Mouse (Mus musculus): Measurements from ENCODE around the gene A4galt. TPM values are rescaled to one million over a fixed set of nuclear protein-coding genes. Genes with fewer than 3 reads are reported as not detected.
"Not testable (repeated sequence)": the region's sequence is repeated elsewhere in the genome, so short reads cannot be mapped to it uniquely, and the experiment has no call there.

The A4galt gene
- total RNA-seq, 2 experiments from 2014 or later, result 3.0 TPM

DNA sequence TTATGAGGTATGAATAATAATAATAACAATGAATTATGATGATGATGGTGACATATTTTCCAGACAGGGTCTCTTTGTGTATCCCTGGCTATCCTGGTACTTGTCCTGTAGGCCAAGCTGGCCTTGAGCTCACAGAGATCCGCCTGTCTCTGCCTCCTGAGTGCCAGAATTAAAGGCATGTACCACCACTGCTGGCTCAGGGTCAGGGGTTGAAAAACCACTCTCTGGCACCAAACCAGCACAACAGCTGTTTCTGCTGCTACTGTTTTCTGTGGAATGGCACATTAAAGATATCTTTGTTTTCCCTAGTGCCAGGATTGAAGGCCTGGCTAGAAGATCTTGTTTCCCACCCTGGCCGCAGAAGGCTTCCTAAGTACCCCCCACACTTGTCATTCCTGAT is 21.4 kb upstream of the A4galt start:
- intact Hi-C loops (cut with DNase I), result no loop called here
- no peak for DNase-seq (ENCODE audit: extremely low spot score in 1 of 2, low spot score in 2 of 2)

DNA sequence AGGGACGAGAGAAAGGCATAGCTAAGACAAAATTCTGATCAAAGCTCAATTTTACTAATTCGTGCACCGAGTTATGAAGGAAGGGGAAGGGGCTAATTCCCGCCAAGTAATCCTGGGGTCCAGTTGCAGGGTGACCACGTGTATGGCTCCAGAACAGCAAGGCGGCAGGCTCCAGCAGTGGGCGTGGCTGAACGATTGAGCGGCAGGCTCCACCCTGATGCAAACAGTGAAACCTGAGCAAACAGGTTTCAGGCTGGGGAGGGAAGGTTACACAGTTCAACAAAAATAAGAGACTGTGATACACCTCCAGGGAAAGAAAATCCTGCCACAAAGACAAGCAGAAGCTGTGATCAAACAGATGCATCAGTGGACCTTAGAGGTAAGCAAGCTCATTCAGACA is 19.6 kb upstream of the A4galt start:
- DNase-seq (ENCODE audit: extremely low spot score in 1 of 2, low spot score in 2 of 2); intact Hi-C loops (cut with DNase I): not testable (repeated sequence)

DNA sequence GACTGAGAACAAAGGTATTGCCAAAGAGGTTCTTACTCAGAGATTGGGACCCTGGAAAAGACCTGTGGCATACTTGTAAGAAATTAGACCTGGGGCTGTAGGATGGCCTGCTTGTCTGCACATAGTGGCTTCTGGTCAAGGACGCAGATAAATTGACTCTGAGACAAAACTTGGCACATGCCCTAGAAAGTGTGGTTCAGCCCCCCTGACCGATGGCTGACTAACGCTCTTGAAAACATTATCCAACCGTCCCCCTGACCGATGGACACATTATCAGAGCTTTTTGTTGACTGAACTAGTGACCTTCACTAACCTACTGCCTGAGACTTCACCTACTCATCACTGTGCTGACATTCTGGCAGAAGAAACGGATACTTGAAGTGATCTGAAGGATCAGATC is 18.4 kb upstream of the A4galt start:
- DNase-seq (ENCODE audit: extremely low spot score in 1 of 2, low spot score in 2 of 2); intact Hi-C loops (cut with DNase I): not testable (repeated sequence)

DNA sequence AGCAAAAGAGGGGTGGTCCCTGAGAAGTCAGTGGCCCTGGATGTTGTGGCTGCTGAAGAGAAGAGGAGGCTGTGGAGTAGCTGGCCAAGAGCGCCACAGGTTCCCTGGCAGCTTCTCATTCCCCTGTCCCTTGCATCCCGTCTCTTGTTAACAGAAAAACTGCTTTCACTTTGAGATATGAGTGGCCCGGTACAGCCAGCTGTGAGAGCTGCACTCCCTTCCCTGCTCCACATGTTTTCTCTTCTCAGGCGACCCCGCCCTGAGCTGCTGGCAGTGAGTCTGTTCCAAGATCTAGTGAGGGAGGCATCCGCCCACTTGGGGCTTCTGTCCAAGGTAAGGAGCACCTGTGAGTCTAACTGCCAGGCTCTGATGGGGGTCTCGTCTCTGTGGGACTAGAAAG is 16.9 kb upstream of the A4galt start:
- DNase-seq (ENCODE audit: extremely low spot score in 1 of 2, low spot score in 2 of 2), result peak in 1 of 2 experiments; percentile 57
- intact Hi-C loops (cut with DNase I), result not testable (repeated sequence)

DNA sequence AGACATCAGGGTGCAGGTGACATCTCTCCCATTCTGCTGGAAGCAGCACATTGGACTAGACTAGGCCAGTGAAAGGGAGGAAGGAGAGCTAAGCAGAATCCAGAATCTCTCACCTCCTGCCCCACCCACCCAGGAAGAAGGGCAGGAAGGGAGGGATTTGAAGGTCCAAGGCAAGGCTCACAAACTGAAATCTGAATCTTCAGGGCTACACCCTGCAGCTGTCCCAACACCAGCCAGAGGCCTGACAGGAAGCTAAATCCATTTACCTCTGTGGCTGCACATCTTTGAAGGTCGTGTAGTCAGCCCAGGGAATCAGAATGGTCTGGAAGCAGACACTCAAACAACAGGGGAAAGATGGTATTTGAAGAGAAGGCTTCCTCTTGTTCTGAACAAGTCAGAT is 13.7 kb upstream of the A4galt start:
- DNase-seq (ENCODE audit: extremely low spot score in 1 of 2, low spot score in 2 of 2), result no peak
- intact Hi-C loops (cut with DNase I), result no loop called here

DNA sequence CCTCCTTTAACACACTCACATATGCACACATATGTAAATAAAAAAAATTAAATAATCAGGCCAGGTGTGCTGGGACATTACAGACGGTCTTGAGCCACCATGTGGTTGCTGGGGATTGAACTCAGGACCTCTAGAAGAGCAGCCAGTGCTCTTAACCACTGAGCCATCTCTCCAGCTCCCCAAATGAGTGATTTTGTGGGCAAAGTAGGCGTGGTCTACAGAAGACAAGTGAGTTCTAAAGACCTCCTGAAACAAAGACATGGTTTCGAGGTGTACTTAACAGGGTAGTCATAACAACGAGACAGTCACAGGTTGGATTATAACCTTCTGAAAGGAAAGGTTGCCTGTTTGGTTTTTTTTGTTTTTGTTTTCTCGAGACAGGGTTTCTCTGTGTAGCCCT is 11.8 kb upstream of the A4galt start:
- DNase-seq (ENCODE audit: extremely low spot score in 1 of 2, low spot score in 2 of 2), result no peak
- intact Hi-C loops (cut with DNase I), result no loop called here

DNA sequence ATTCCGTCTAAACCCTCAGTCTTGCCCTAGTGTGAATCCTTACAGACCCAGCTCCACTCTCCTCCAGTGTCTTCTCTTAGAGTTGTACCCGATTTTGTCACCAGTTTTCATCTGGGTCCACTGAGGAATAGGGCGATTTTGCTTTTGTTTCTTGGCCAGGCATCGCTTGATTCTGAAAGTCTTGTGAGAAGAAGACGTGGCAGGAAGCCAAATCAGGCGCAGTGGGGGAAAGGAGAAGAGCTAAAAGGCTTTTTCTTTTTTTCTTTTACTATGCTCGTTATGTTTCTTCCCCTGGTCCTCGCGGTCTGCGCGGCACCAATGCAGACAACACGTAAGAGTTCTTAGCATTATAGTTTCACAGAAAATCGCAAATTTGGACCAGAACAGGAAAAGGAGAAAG is 6.3 kb upstream of the A4galt start:
- DNase-seq (ENCODE audit: extremely low spot score in 1 of 2, low spot score in 2 of 2), result peak in 1 of 2 experiments; percentile 53
- intact Hi-C loops (cut with DNase I), result no loop called here

DNA sequence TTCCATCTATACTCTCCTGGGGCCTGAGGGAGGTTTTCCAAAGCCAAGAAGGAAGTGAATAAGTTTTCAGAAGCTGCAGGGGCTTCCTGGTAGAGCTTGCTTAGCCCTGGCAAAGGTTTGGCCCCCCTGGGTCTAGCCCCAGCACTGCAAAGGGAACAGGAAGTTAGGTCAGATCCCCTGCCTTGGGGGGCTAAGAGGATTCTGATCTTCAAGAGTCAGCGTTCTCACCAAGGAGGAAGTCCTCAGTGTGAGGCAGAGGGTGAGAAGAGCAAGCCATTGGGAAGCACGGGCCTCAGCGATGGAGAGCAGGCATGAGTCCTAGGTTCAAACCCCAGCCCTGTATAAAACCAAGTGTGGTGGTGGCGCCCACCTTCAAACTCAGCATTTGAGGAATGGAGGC is 4.9 kb upstream of the A4galt start:
- intact Hi-C loops (cut with DNase I), result no loop called here
- peak in 1 of 2 experiments; percentile 73 for DNase-seq (ENCODE audit: extremely low spot score in 1 of 2, low spot score in 2 of 2)

DNA sequence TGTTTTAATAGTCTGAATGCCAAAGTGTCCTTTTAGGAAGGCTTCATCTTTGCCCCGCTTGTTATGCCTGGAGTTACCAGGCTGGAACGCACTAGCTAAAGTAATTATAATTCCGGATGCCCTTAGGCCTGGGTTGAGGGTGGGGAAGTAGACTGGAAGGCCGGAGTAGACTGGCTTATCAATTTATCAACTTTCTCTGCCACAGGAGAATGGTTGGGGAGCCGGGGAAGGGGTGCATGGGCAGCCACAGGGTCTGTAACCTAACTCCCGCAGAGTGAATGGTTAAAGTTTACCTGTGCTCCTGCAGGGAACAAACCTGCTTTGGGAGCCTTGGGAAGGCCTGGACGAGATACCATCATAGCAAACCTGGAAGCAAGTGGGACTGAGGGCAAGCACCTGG is 4.4 kb upstream of the A4galt start:
- intact Hi-C loops (cut with DNase I), result no loop called here
- no peak for DNase-seq (ENCODE audit: extremely low spot score in 1 of 2, low spot score in 2 of 2)

DNA sequence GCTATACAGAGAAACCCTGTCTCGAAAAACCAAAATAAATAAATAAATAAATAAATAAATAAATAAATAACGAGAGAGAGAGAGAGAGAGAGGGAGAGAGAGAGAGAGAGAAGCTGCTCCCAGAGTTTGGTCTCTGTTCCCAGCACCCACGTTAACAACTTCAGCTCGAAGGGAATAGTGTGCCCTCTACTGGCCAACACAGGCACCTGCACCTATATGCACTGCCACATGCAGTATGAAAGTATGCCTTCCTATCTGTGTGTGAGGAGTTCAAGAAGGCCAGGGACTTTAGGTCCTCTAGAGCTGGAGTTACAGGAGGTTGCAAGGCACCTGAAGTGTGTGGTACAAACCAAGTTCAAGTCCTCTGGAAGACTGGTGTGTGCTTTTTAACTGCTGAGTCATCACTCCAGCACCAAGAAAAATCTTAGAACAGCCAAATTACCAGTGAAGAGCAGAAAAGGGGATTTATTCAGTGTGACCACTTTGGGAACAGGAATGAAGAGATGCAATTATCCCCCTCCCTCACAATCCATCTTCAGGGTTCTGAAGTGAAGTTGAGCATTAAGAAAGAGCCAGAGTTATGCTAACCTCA is 3.7 kb upstream of the A4galt start:
- intact Hi-C loops (cut with DNase I), result no loop called here
- no peak for DNase-seq (ENCODE audit: extremely low spot score in 1 of 2, low spot score in 2 of 2)

DNA sequence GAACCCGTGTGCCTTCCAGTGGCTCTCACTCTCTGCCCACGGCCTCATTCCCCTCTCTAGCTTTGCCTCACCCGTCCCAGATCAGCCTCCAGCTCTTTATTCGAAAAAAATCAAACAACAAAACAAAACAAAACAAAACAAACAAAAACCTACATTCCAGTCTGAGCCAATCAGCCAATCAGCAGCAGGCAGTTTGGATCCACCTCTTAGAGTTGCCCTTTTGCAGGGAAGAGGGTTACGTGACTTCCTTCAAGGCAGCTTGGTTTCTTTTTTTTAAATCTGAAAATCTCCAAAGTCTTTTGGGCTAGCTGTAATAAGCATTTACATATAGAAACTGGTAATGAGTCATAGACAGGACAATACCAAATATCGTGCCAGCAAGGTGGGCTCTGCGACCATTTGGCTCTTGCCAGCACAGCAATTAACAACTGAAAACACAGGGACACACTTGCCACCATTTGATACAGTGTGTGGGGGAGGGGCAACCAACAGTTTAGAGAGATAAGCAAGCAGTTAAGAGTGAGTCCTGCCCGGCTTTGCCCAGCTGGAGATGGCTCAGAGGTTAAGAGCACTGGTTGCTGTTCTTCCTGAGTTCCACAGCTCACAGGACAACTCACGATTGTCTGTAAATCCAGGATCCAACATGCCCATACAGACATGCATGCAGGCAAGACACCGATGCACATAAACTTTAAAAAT is 2.9 kb upstream of the A4galt start:
- DNase-seq (ENCODE audit: extremely low spot score in 1 of 2, low spot score in 2 of 2), result no peak
- intact Hi-C loops (cut with DNase I), result no loop called here

DNA sequence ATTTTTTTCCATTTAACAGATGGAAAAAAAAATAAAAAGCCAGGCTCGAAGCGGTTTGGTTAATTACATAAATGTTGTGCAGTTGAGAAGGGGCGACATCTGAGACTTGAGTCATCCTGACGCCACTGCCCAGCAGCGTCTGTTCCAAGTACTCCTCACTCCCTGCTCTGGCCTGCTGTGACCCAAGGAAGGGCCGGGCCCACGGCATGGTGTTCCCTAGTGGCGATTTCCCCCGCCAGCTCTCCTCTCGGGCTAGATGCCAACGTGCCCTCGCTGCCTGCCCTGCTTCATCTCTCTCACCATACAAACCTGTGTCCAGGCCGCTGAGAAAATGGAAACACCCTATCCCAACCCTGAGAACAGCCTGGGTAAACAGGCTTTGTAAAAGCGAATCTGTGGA is 486 bp upstream of the A4galt start:
- intact Hi-C loops (cut with DNase I), result no loop called here
- peak in 1 of 2 experiments; percentile 47 for DNase-seq (ENCODE audit: extremely low spot score in 1 of 2, low spot score in 2 of 2)

DNA sequence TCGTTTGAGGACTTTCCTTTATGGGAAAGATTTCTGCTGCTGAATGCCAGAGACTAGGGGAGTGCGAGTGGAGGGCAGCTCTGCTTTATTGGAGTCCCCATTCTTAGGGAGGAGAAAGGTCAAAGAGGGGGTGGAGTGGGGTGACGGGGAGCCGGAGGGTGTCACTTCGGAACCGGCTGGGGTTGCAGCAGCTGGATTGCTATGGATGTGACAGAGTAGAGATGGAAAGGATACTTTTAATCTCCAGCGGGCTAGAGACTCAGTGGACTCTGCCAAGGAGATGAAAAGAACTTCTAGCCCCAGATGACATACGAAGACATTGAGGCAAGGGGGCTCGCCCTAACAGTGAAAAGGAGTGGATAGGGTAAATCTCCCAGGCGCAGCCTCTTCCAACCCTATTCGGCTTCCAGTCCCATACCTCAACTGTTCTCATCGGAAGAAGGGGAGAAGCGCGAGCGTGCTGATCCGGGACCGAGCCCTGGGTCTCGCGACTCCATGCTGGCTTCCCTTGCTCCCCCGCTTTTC is 861 bp downstream of the A4galt start:
- intact Hi-C loops (cut with DNase I), result no loop called here
- no peak for DNase-seq (ENCODE audit: extremely low spot score in 1 of 2, low spot score in 2 of 2)

DNA sequence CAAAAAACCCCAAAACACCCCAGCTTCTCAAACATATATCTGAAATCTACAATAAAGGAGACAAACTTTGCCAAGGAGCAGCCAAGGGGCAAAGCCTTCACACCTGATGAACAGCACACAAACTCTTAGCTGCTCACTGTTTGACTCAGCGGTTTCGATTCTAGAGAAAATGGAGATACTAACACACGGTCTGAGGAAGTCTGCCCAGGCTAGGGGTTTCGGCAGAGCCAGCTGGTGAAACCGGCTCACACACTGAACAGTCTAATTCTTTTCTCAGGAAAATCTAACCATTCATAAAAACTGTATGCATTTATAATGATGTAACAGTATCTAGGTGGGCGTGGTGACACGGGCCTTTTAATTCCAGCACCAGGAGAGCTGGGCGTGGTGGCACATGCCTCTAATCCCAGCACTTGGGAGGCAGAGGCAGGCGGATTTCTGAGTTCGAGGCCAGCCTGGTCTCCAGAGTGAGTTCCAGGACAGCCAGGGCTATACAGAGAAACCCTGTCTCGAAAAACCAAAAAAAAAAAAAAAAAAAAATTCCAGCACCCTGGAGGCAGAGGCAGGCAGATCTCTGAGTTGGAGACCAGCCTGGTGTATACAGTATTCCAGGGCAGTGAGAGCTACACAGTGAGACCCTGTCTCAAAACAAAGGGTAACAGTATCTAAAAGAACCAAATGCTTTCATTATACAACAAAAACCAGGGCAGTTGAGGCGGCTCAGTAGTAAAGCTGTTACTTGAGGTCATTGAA is 1.9 kb downstream of the A4galt start:
- intact Hi-C loops (cut with DNase I), result no loop called here

DNA sequence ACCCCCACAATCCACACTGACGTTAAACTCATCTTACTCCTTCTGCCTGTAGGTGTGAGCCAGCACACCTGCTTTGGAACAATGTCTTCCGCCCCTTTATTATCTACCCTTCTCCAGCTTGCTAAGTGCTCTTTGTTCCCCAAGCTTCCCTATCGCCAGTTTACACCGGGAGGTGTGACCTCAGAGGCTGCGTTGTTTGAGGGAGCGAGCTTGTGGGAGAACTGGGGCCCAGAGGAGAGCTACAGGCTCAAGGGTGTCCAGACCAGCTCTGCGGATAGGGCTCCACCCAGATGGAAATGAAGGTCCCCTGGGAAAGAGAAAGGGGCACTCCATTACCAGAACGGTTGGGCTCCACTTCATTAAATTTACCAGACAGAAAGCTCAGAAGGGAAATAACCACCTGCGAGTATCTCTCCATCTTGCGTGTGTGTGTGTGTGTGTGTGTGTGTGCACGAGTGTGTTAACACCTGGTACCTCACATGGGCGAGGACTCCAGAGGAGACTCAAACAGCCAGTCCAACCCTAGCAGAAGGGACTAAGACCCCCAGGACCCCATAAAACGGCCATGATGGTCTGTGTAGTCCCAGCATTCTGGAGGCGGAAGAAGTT is 3.2 kb downstream of the A4galt start:
- intact Hi-C loops (cut with DNase I), result no loop called here
- DNase-seq (ENCODE audit: extremely low spot score in 1 of 2, low spot score in 2 of 2), result no peak

More for the DNA sequence above, 1.9 kb downstream of the A4galt start:
- DNase-seq (ENCODE audit: extremely low spot score in 1 of 2, low spot score in 2 of 2), result no peak

DNA sequence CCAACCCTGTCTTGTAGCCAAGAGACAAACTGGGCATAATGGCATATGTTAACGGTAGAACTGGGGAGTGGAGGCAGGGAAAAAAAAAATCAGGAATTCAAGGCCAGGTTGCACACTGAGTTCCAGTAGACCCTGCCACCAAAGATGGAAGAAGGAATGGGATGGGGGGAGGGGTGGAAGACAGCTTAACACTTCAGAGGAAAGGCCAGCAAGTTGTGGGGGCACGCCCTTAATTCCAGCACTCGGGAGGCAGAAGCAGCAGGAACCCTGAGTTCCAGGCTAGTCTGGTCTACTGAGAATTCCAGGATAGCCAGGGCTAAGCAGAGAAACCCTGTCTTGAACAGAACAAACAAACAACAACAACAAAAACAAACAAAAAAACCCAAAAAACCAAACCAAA is 7.2 kb downstream of the A4galt start:
- DNase-seq (ENCODE audit: extremely low spot score in 1 of 2, low spot score in 2 of 2), result no peak
- intact Hi-C loops (cut with DNase I), result no loop called here

DNA sequence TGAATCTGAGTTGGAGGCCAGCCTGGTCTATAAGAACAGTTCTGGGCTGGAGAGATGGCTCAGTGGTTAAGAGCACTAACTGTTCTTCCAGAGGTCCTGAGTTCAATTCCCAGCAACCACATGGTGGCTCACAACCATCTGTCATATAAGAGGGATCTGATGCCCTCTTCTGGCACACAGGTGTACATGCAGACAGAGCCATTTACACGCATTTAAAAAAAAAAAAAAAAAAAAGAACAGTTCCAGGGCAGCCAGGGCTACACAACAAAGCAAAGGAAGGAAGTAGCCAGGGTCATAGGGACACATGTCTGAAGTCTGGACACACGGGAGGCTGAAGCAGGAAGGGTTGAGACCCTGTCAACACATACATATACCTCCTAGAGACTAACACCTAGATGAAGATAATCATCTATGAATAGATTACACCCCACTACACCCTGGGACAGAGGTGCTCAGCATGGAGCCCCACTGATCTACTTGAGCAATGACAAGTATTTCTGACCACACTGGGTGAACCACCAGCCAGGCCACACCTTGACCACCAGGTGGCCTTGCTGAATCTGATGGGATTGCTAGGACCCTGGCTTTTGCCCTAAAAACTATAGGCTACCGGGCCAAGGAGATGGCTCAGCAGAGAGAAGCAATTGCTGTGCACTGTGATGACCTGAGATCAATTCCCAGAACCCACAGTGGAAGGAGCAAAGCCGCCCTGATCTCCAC is 9.5 kb downstream of the A4galt start:
- intact Hi-C loops (cut with DNase I), result no loop called here
- DNase-seq (ENCODE audit: extremely low spot score in 1 of 2, low spot score in 2 of 2), result no peak

DNA sequence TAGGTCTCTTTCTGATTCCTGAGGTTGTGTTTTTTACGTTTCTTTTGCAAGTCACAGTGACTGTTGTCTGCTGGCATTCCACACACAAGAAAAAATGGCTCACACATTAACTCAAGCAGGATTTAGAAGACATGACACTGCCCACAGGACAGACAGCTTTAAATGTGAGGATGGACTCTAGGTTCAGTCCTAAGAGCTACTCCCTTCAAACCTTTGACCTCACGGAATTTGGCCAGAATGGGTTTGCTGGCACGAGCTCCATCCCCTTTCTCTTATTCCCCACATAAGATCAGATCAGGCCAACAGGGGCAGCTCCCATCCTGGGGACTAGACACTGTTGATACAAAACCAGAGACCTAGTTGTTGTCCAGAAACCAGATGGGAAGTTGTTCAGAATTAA is 10.1 kb downstream of the A4galt start:
- intact Hi-C loops (cut with DNase I), result no loop called here
- no peak for DNase-seq (ENCODE audit: extremely low spot score in 1 of 2, low spot score in 2 of 2)
